Mouse (Mus musculus) cerebellum, postnatal 4 days (tissue): ENCODE data around the gene Ankfn1.
A peak's percentile ranks its signal among the peaks of the same experiment; 100 is the strongest.

Source experiments
- DNase-seq, 2 experiments: peaks; one replicate each; pipeline ENCODE4 v3.0.0; 2022; ENCODE audit warnings: low spot score in 2 of 2, mixed read lengths in 1 of 2

Ankfn1 gene

DNA sequence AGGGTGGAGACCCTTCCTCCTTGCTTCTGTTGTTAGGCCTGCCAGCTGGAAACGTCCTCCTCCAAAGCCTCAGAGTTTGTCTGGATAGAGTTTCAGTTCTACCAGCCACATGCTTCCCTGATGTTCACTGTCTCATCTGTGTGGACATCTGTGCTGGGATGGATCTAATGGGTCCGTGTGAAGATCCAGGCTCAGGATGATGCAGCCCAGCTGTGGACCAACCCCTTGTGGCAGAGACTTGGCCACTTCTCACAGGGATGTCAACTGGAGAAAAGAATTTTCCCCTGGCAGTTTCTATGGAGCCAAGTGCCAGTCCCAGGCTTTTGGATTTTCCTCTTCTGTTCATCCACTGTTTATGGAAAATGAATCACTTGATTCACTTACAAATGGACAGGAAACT lies 100.5 kb downstream of the Ankfn1 start:
- no peak for DNase-seq

GRCm38 (mm10) chr11:89673916-89674507 lies 103.4 kb downstream of the Ankfn1 start:
- no peak for DNase-seq

DNA sequence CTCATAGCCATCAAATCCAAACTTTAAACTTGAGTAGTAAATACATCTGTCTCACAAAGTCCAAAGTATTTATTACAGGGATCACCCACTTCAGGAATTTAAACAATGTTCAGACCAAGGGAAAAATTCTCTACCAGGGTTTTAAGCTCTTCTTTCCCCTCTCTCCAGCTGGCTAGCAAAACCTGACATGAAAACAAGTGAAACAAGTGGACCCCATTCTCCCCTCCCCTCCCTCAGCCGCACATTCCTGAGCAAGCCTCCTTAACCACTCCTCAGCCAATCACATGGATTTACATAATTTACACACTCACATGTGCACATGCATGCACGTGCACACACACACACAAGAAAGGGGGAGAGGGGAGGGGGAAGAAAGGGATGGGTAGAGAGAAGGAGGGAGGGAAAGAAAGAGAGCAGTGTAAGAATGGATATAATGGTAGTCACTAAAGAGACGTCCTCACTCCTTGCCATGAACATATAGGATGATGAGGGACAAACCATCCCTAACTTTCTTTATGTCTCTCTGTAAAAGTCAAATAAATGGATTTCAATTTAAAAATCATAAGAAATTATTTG lies 104.9 kb downstream of the Ankfn1 start:
- no peak for DNase-seq

DNA sequence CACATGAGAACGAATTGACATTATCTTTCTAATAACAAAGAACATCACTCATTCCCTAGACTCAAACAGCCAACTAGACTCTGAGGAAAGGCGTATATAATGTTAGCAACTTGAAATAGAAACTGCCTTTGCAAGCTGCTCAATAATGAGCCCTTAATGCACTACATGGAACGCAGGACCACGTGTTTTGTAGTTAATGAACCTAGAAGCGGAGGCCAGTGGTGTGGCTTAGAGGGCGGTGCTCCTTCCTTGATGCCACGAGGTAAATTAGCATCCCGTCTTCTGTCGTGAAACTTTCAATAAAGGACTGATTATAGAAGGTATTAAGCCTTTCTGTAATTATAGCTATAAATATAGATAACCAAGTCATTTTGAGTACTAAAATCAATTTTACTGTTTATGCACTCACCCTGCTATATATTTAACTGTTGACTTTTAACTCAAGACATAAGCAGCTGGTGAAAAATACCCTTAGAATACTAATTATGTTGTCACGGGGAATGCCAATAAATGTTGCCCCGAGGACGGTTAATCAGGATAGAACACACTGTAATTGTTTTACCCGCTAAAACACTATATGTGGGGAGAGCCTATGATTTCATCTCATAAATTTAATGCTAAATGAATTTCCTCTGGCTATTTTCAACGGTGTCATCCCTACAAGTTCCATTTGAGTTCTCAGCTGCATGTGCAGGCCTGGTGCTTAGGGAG lies 112.1 kb downstream of the Ankfn1 start:
- no peak for DNase-seq

DNA sequence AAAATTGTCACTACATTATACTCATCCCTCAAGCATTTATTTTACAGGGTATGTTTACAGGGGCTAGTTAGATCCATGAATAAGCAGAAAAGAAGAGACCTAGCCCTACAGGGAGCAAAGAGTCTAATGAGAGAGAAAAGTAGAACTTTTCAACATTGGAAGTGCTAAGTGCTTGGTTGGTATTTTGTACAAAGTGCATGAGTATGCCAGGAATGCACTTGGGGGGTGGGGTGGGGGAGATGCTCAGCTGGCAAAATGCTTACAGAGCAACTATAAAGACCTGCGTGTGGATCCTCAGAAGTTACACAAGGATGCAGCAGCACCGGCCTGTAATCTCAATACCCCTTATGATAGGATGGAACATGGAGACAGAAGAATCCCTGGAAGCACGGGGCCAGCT lies 118.4 kb downstream of the Ankfn1 start:
- DNase-seq, result no peak

DNA sequence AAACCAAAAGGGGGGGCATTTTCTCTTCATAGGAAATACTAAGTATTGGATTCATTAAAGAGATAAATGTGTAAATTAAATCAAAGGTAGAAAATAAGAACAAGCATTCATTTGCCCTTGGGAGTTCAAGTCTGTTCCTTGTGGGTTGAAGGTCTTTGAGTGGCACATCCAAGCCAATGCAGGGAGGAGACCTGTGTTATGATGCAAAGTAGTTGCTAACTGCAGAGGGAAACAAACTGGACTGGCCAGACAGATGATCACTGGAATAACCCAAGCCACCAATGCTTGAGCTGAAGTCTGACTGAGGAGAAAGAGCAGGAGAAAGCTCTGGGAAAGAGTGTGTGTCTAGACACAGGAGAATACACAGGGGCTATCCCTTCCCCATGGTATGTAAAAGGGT lies 120.9 kb downstream of the Ankfn1 start:
- DNase-seq, result no peak

GRCm38 (mm10) chr11:89635740-89636139 lies 141.7 kb downstream of the Ankfn1 start:
- DNase-seq, result no peak

DNA sequence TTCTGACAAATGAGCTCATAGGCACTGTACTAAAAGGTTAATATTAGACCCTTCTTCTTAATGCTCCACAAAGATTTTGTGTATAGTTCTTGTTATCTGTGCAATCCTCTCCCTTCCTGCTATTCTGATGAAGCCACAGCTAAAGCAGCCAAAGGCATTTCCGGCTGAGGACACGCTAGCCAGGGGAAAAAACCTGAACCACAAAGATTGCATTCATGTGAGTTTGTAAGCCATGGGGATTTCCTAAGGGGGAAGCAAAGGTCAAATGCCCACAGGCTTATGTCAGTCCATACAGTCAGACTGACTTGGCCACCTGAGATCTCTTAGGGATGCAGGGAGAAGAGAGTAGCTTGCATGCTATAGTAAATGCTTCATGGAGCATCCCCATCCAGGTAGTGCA lies 146.1 kb downstream of the Ankfn1 start:
- no peak for DNase-seq

DNA sequence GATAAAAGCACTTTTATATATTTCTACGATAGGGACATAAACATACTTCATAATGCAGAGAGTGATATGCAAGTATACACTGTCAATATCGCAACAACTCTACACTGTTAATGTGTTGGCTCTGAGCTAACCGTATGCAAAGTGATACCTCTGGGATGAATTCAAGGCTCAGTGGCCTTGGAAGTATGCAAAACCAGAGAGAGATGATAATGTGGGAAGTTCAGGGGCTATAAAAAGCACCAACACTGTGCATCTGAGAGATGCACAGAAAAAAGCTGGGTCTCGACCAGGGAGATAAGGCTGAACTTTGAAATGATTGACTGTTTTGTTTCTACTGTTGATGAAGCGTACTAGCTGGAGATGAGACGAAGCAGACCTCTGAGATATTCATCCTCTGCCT lies 148.9 kb downstream of the Ankfn1 start:
- no peak for DNase-seq

DNA sequence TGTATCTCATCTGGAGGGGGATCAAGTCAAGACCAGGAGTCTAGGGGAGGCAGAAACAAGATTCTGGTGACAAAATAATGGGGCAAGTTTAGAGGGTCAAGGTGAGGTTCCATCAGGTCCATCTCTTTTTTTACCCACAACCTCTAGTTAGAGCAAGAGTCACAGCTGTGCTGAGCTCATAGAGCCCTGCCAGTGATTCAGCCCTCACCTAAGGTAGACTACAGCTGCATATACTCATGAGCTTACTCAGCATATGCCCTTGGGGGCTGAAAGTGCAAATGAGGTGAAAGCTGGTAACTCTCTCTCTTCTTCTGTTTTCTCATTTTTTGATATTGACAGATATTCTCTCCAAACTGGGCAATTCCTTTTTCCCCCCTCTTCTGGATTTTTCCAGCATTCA lies 150.2 kb downstream of the Ankfn1 start:
- no peak for DNase-seq

GRCm38 (mm10) chr11:89623698-89624445 lies 153.6 kb downstream of the Ankfn1 start:
- no peak for DNase-seq

- no peak for DNase-seq
Measured at GRCm38 (mm10) chr11:89619955-89620354, 157.5 kb downstream of the Ankfn1 start.

GRCm38 (mm10) chr11:89615806-89616205 lies 161.6 kb downstream of the Ankfn1 start:
- DNase-seq, result no peak

GRCm38 (mm10) chr11:89611596-89611995 lies 165.9 kb downstream of the Ankfn1 start:
- DNase-seq, result no peak

DNA sequence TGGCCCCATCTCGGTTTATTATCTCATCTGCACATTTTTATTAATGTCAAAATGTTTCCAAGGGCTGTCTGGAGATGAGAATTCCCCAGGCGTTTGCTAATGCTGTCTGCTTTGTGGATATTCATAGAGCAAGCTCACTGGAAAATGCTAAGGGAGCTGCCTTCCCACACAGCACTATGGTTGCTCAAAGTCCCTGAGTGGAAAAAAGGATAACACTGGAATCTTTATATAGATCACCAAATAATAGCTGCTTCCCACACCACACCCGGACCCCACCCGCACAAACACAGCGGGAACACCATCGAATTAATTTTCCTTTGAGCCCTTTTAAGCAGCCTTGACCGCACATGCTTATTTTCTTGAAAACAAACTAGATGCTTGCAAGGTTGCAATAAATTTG lies 169.4 kb downstream of the Ankfn1 start:
- no peak for DNase-seq

DNA sequence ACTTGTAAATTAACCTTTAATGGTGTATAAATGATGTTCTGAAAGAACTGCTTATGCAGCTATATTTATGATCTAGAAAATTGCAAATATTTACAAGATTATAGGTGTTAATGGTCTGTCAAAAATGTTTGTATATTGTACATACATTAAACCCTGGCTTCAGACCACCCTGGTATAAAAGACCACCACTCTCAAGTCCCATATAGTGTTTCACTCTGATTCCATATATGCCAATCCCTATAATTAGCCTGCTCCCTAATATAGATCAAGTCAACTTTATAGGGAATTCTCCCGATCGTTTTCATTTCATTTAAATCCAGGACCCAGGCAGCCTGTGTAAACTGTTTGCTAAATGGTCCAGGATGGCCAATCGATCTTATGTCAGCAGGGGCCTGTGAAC lies 170.2 kb downstream of the Ankfn1 start:
- DNase-seq, result no peak

GRCm38 (mm10) chr11:89606346-89606745 lies 171.1 kb downstream of the Ankfn1 start:
- DNase-seq, result peak in 1 of 2 experiments; percentile 18

DNA sequence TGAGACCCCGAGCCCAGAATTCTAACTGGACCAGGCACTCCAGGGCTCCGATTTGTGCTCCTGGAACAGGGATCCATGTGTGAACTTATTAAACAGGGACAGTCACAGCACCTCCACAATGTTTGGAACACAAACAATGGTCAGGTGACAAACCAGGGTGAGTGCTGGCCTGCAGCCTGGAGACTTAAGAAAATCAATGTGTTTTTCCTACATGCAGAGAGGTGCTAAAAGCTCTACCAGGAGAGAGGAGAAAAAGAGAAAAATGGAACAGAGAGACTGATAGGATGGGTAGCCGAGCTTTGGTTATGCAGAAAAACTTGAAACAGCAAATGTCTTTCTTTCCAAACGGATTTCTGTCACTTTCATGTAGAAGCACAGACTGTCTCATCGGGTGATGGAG lies 174.5 kb downstream of the Ankfn1 start:
- no peak for DNase-seq

- no peak for DNase-seq
Measured at GRCm38 (mm10) chr11:89600921-89601515, 176.4 kb downstream of the Ankfn1 start.

DNA sequence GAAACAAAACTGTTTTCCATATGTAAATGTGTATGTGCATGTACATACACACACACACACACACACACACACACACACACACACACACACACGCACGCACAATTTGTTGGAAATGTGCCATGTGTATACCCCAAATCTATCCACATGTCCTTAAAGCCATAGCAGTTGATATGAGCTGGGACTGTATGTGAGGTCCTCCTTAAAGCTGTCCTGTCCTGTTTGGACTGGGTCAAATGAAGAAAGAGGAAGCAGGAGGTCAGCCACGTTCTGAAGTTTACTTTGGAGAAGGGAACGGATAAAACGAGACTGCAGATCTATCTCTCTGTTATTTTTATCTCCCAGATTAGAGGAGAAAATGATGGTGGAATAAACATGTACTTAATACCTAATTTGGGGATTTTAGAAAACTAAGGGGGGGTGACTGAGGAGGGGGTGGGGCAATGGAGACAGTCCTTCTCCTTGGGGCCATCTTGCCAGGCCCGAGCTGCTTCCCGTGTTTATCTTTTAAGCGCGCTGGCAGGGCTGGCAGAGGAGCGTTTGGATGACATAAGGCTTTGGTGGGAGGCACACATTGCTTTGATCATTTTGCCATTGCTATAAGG lies 187.1 kb downstream of the Ankfn1 start:
- DNase-seq, result no peak

GRCm38 (mm10) chr11:89586341-89586740 lies 191.1 kb downstream of the Ankfn1 start:
- no peak for DNase-seq

GRCm38 (mm10) chr11:89579826-89580225 lies 197.6 kb downstream of the Ankfn1 start:
- DNase-seq, result no peak
